Mouse (Mus musculus) lung, adult 2 months (tissue): ENCODE results near the gene Adora2a.

Experiments used
- CTCF ChIP-seq: fragments of 200-500 bp; IDR thresholded peaks from 2 replicates; pipeline ENCODE4 v1.5.1; 2011; ENCODE audit warnings: mild to moderate bottlenecking, low read length, control low read depth; ENCODE audit not compliant: insufficient read depth
- POLR2A ChIP-seq: fragments of 200-500 bp; IDR thresholded peaks from 2 replicates; pipeline ENCODE4 v1.6.1; 2011; ENCODE audit warnings: low read depth, mild to moderate bottlenecking, control low read depth, low read length, borderline replicate concordance; ENCODE audit errors: extremely low read depth

- TF ChIP-seq CTCF (no peak), POLR2A (no peak)
These were observed 15.6 kb downstream of the Adora2a start for GRCm38 (mm10) chr10:75332268-75332667.
